Mouse (Mus musculus): ENCODE measurements around the gene Armc8.

The Armc8 gene

DNA sequence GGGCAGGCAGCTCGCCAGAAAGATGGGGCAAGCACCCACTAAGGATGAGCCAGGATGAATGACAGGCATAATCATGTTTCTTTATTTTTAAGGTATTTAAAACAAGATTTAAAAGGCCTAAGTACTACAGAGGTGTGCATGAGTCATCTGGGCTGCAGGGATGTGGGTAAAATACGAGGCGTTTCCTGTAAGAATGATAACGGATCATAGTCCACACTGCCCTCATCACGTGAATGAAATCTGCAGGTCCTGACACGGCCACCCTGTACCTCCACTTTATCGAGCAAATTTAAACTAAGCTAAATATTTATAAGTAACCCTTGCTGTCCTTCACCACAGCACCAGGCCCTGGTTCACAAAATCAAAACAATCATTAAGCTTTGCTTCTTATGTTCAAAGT lies 62.8 kb downstream of the Armc8 start:
- DNase-seq (ENCODE audit: low read depth, low spot score), result no peak

GRCm38 (mm10) chr9:99499336-99499735 lies 69.4 kb downstream of the Armc8 start:
- no peak for DNase-seq (ENCODE audit: low read depth, low spot score)

GRCm38 (mm10) chr9:99492634-99493200 lies 76.0 kb downstream of the Armc8 start:
- DNase-seq (ENCODE audit: low read depth, low spot score), result no peak

DNA sequence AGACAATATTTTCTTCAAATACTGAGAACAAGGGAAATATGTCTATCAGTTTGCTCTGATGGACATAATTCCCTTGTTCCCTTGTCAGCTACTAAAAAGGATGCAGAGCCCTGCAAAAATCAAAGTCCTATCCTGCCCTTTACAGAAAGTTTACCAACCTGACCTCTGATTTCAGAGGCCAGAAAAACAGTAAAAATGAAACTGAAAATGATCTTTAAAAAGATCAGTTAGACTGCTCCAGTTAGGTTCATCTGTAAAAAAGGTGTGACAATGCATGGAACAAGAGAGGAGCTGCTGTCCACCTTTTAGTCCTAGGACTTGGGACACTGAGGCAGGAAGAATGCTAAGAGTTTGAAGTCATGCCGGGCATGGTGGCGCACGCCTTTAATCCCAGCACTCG lies 77.6 kb downstream of the Armc8 start:
- DNase-seq (ENCODE audit: low read depth, low spot score), result no peak

DNA sequence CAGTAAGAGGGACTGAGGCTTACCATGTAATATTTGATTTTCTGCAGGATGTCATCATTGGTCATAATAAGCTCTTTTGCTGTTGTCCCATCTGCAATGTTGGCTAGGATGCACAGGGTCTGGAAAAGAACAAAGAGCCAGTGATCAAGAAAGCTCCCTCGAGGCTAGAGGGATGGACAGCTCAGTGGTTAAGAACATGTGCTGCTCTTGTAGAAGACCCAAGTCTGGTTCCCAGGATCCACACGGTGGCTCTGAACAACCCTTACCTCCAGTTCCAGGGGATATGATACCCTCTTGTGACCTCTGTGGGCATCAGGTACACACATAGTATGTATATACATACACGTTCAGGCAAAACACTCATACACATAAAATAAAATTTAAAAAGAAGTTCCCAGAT lies 80.9 kb downstream of the Armc8 start:
- DNase-seq (ENCODE audit: low read depth, low spot score), result no peak

GRCm38 (mm10) chr9:99487126-99487695 lies 81.5 kb downstream of the Armc8 start:
- DNase-seq (ENCODE audit: low read depth, low spot score), result no peak

GRCm38 (mm10) chr9:99485144-99485543 lies 83.6 kb downstream of the Armc8 start:
- no peak for DNase-seq (ENCODE audit: low read depth, low spot score)

GRCm38 (mm10) chr9:99484632-99485031 lies 84.1 kb downstream of the Armc8 start:
- DNase-seq (ENCODE audit: low read depth, low spot score), result no peak

DNA sequence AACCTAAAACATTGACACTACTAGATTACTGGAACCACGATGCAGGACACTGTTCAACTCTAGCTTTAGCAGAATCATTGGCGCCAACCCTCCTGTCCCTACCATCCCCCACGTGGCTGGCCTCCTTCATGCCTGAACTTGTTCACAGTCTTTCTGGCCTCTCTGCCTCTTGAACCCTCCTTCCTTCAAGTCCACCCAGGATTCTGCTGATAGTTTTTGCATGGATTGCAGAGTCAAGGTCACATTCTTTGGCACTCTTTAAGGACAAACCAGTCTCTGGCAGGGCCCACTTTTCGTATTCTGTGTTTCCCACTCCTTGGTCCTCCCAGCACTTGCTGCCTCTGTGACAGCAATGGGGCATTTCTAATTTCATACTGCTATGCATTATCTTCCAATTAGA lies 85.5 kb downstream of the Armc8 start:
- DNase-seq (ENCODE audit: low read depth, low spot score), result no peak

DNA sequence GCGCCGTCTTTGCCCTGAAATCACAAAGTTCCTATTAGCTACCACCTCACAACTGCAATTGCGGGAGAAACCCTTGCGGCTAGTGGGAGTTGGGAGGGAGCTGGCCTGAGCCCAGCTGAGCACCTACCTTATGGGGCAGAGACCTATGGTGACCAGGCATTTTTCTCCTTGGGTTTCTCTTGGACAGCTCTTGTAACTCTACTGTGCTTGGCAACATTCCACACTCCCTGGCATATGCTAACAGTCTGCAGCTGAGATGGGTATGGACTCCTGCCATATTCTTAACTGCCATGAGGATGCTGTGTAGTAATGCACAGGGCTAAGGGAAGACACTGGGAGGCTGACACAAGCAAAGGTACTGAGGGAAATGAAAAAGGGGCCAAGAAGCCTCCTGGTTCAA lies 87.9 kb downstream of the Armc8 start:
- no peak for DNase-seq (ENCODE audit: low read depth, low spot score)

DNA sequence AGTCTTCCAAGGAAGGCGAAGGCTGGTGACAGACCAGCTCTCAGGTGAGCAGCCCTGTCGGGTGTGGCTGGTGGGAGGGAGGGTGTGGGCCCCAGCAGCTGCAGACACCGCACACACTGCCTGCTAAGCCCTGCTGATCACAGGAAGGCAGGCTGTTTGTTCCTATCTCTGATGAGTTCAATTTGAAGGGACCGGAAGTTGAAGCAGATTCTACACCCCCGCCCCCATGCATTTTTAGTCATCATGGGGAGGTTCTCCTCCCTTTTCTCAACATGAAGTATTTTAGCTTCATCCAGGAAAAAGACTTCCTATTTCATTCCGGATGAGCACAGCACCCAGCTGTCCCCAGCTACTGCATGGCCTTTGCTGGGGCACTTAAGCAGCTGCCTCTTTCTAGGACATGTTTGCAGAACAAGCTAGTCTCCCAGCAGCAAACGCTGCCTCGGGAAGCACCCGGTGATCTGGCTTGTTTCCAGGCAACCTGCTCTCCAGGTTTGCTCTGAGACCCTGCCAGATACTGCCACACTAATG lies 89.5 kb downstream of the Armc8 start:
- DNase-seq (ENCODE audit: low read depth, low spot score), result peak; percentile 53

- no peak for DNase-seq (ENCODE audit: low read depth, low spot score)
Measured at GRCm38 (mm10) chr9:99471334-99471733, 97.4 kb downstream of the Armc8 start.

DNA sequence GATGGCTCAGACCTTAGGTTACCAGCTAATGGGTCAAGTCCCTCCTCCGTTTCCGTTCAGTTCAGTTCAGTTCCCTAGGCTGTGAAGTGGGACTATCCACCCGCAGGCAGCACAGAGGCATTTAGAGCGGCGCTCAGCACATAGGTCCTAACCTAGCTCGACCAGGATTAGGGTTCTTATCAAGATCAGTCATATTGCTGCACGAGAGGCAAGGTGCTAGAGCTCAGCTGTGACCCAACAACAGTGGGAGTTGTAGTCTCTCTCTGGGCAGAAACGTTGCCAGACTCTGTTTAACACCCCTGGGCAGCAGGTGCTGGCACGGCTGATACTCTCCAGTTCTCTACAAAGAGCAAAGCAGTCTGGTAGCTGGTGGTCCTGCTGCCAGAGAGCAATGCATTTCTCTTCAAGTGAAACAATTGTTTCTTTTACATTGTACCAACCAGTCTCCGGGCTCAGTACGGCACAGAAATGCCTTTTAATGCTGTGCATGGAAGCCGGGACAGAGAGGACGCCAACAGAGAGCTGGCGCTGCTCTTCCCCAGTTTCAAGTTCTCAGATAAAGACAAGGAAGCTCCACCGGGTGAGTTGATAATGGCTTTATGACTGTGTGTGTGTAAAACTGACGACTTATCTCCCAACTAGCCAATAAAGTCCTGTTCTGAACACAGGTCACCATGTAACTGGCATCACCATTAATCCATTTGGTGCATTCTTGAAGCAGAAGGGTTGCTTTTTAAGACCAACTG lies 98.2 kb downstream of the Armc8 start:
- no peak for DNase-seq (ENCODE audit: low read depth, low spot score)

GRCm38 (mm10) chr9:99469681-99470273 lies 98.9 kb downstream of the Armc8 start:
- peak; percentile 40 for DNase-seq (ENCODE audit: low read depth, low spot score)

GRCm38 (mm10) chr9:99468572-99468971 lies 100.1 kb downstream of the Armc8 start:
- no peak for DNase-seq (ENCODE audit: low read depth, low spot score)

GRCm38 (mm10) chr9:99464876-99465275 lies 103.8 kb downstream of the Armc8 start:
- no peak for DNase-seq (ENCODE audit: low read depth, low spot score)

DNA sequence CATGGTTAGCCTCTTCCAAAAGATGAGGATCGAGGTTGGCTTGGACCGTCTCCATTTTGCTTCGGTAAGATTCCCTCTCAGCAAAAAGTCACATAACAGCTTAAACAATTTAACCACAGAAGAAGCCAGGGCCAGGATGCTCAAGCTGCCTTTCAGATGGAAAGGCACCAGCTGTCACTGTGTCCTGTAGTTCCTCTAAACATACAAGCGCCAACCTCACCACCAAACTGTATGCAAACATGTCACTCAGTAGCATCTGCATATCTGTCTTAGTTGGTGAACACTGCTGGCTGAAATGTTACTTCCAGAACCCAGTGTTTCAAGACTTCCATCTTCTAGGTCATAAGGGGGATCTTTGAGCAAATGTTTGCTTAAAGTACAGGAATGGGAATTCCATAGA lies 109.0 kb downstream of the Armc8 start:
- DNase-seq (ENCODE audit: low read depth, low spot score), result no peak

DNA sequence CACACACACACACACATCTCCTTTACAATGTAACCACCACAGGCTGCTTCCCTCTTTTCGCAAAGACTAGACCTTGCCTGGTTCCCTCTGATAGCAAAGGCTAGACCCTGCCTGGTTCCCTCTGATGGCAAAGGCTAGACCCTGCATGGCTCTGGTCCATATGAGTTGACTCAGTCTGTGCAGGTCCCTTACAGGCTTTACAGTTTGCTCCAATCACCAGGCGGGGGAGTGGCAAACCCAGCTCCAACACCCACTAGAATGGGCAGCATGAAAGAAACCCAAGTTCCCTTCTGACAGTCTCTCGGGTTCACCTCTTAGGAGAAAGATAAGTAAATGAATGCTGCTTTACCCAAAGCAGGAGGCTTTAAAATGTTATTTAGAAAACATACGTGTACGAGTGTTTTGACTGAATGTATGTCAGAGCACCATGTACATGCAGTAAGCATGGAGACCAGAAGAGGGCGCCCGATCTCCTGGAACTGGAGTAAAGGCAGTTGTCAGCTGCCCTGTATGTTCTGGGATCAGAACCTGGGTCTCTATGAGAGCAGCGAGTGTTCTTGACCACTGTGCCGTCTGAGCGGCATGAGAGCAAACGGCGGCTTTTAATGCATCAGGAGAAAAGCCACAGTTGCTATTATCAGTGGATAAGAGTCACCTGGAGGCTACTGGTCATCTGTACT lies 110.0 kb downstream of the Armc8 start:
- peak; percentile 71 for DNase-seq (ENCODE audit: low read depth, low spot score)

DNA sequence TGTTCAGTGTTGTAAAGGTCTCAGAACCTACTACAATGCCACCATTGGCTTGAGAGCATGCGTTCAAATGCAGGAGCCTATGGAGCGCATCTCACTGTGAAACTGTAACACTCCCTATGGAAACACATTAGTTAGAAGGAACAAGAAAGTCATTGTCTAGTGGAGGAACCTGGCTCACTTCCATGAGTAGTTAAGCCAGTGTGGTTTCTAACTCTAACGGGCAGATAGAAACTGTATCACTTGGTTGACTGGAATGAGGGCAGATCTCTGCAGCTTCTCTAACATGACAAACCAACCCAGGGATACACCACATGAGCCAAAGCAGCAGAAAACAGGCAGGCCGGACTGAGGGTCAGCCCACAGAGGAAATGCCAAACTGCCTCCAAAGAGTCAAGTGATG lies 114.5 kb downstream of the Armc8 start:
- no peak for DNase-seq (ENCODE audit: low read depth, low spot score)

- DNase-seq (ENCODE audit: low read depth, low spot score), result no peak
Measured at GRCm38 (mm10) chr9:99451161-99451560, 117.5 kb downstream of the Armc8 start, which contains the start of gene Nme9. TSS of gene Nme9 (plus strand) at chr9:99451475.

- peak; percentile 43 for DNase-seq (ENCODE audit: low read depth, low spot score)
Measured at GRCm38 (mm10) chr9:99449886-99450647, 118.6 kb downstream of the Armc8 start.

Data from CD4-positive, CD25-positive, alpha-beta regulatory T cell, adult 2 months (primary cell).